Mouse (Mus musculus): ENCODE measurements around the gene Copg2. TPM values are rescaled to one million over a fixed set of nuclear protein-coding genes. Genes with fewer than 3 reads are reported as not detected.

Gene Copg2
- polyA plus RNA-seq, 1 experiment from 2014 or later, result 33.6 TPM

DNA sequence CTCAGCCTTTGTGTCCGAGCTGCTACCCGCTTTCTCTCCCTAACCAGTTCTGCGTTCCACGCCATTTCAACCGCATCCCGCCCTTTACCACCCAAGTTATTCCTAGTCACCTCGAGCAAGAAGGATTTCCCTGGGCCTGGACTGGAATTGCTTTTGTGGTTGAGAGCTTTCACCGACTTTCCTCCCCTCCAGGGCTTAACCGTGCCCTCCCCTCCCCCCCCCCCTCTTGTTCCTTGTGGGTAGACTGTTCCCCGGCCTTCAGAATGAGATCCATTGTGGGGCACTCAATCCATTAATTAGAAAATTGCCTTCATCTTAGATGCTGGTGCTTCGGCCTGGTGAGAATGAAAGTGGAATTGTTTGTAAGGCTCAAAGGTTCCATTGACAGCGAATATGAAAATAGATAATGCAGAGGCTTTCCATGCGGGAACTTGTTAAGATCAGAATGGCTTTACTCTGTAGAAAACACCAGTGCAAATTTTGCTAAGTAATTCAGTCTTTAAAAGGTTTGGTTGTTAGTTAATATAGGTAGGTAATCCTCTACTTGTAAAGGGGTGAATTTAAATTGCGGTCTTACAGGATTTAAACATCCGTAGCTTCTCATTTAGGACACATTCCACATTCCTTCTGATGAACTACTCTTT is 160.7 kb downstream of the Copg2 start:
- DNase-seq (ENCODE audit: low spot score), result peak; percentile 59
- H3K4me3 ChIP-seq (ENCODE audit: low read depth, low read length), result 0 out of 2 replicates have a peak overlapping the region, but pooled peaks have one; percentile 9

DNA sequence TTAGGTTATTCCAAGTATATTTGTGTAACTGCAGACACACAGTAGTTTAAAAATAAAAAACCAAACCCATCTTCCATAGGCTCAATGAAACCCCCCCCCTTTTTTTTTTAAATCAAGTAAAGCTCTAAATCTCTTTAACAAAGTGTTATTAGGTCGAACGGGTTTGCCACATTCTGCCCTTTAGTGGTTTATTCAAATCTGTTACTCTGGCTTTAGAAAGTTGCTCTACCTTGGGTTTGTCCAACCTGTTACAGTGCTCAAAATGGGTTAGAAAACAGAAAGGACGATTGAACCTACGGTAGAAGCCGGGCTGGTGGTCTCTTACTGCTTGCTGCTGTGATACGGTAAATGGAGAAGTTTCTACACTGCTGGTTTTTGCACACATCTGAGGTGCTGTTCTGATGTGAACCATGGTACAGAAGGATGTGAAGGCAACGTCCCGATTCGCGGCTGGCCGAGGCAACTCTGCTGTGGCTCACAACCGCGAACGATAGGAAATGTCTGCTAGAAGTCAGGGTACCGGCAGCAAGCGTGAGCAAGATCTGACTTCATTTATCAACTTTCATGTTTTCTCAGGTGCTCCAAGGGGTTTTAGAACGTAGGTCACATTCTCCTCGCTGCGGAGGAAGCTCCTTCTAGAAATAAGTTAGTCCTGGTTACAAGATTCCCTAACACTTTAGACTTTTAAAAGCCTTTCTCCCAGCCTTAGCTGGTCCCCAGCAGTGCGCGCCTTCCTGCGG is 161.4 kb downstream of the Copg2 start:
- Histone ChIP-seq H3K27me3 (ENCODE audit: control insufficient read depth, insufficient read depth, low read length) (no peaks in the 10 kb centered on the region), H3K4me1 (ENCODE audit: control insufficient read depth, insufficient read depth, low read length) (peaks cover 5% of the 10 kb centered on the region; the same call in 1 of the 2 replicates), H3K27ac (replicated peaks; ENCODE audit: low read depth, low read length) (peak overlapping the region; percentile 91), H3K4me3 (ENCODE audit: low read depth, low read length) (0 out of 2 replicates have a peak overlapping the region, but pooled peaks have one; percentile 9), H3K9ac (ENCODE audit: low read length) (peak overlapping the region; percentile 74), H3K36me3 (ENCODE audit: control insufficient read depth, insufficient read depth, low read length) (no peaks in the 10 kb centered on the region; the same call in 1 of the 2 replicates), H3K4me2 (ENCODE audit: low read depth, severe bottlenecking) (peak overlapping the region; percentile 44), H3K9me3 (ENCODE audit: control insufficient read depth, low read length) (peaks cover 26% of the 10 kb centered on the region)
- no peak for ATAC-seq (ENCODE audit: insufficient number of reproducible peaks, low FRiP score, low TSS enrichment, low read depth)
- 45% methylated on average over 22 of the region's 22 CpGs for whole genome bisulfite sequencing
- DNase-seq (ENCODE audit: low spot score), result no peak

More for the DNA sequence above, 160.7 kb downstream of the Copg2 start:
- Histone ChIP-seq H3K27ac (replicated peaks; ENCODE audit: low read depth, low read length) (peak overlapping the region; percentile 91), H3K4me1 (ENCODE audit: control insufficient read depth, insufficient read depth, low read length) (peaks cover 5% of the 10 kb centered on the region; the same call in 1 of the 2 replicates), H3K27me3 (ENCODE audit: control insufficient read depth, insufficient read depth, low read length) (no peaks in the 10 kb centered on the region), H3K9me3 (ENCODE audit: control insufficient read depth, low read length) (peaks cover 29% of the 10 kb centered on the region), H3K36me3 (ENCODE audit: control insufficient read depth, insufficient read depth, low read length) (no peaks in the 10 kb centered on the region; the same call in 1 of the 2 replicates), H3K4me2 (ENCODE audit: low read depth, severe bottlenecking) (peak overlapping the region; percentile 44), H3K9ac (ENCODE audit: low read length) (peak overlapping the region; percentile 74)
- no peak for ATAC-seq (ENCODE audit: insufficient number of reproducible peaks, low FRiP score, low TSS enrichment, low read depth)
- 53% methylated on average over 15 of the region's 15 CpGs for WGBS

DNA sequence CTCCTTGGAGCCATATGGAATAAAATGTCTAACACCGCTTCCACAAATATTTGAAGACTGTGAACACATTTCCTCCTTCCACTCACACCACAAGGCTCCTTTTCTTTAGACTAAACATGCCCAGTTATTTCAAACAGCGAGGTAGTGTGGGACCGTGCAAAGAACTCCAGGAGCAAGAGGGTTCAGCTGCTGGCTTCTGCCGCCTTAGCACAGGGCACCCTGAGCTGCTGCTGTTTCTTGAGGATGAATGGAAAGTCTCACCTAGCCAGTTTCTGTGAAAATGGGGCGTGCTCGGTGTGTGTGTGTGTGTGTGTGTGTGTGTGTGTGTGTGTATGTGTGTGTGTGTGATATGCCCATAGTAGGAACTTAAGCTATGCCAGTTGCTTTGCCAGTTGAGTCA is 162.1 kb downstream of the Copg2 start:
- Histone ChIP-seq H3K4me2 (ENCODE audit: low read depth, severe bottlenecking) (peak overlapping the region; percentile 44; the same call in 1 of the 2 replicates), H3K36me3 (ENCODE audit: control insufficient read depth, insufficient read depth, low read length) (no peaks in the 10 kb centered on the region), H3K4me1 (ENCODE audit: control insufficient read depth, insufficient read depth, low read length) (peaks cover 5% of the 10 kb centered on the region; the same call in 1 of the 2 replicates), H3K27me3 (ENCODE audit: control insufficient read depth, insufficient read depth, low read length) (no peaks in the 10 kb centered on the region), H3K4me3 (ENCODE audit: low read depth, low read length) (no peak overlapping the region), H3K9ac (ENCODE audit: low read length) (peak overlapping the region; percentile 5; the same call in 1 of the 2 replicates), H3K9me3 (ENCODE audit: control insufficient read depth, low read length) (peaks cover 22% of the 10 kb centered on the region), H3K27ac (replicated peaks; ENCODE audit: low read depth, low read length) (peak overlapping the region; percentile 91)
- WGBS, result 55% methylated on average over 6 of the region's 6 CpGs
- DNase-seq (ENCODE audit: low spot score) (no peak), ATAC-seq (ENCODE audit: insufficient number of reproducible peaks, low FRiP score, low TSS enrichment, low read depth) (no peak)

DNA sequence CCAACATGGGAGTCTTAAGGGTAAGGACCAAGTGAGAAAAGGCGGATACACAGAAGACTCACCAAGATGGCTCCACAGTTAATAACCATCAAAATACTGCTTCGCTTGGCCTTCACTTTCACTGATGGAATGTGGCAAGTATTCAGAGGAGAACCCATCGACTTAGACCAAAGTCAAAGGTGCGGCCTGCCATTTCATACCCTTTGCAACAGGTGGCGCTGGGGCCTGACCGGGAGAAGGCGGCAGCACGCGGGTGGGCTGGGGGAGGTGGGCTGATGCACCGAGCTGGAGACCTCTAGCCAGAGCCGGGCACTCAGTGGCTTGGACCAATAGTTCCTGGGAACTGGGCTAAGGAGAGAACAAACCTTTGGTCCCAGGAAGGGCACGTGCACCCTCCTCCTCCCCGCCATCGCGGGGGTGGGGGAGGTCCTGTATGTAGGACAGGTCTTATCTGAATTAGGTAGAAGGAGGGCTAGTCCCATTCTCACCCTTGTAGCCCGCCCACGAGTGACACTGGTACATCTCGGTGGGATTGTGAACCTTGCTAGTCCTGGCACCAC is 163.9 kb downstream of the Copg2 start:
- 51% methylated on average over 18 of the region's 18 CpGs for WGBS
- Histone ChIP-seq H3K4me2 (ENCODE audit: low read depth, severe bottlenecking) (no peak overlapping the region), H3K9ac (ENCODE audit: low read length) (peak overlapping the region; percentile 32; the same call in 1 of the 2 replicates), H3K27me3 (ENCODE audit: control insufficient read depth, insufficient read depth, low read length) (no peaks in the 10 kb centered on the region), H3K4me1 (ENCODE audit: control insufficient read depth, insufficient read depth, low read length) (peaks cover 5% of the 10 kb centered on the region; the same call in 1 of the 2 replicates), H3K36me3 (ENCODE audit: control insufficient read depth, insufficient read depth, low read length) (no peaks in the 10 kb centered on the region), H3K9me3 (ENCODE audit: control insufficient read depth, low read length) (peaks cover 10% of the 10 kb centered on the region; the same call in 1 of the 2 replicates), H3K4me3 (ENCODE audit: low read depth, low read length) (no peak overlapping the region), H3K27ac (replicated peaks; ENCODE audit: low read depth, low read length) (no peak overlapping the region)
- ATAC-seq (ENCODE audit: insufficient number of reproducible peaks, low FRiP score, low TSS enrichment, low read depth) (no peak), DNase-seq (ENCODE audit: low spot score) (no peak)

DNA sequence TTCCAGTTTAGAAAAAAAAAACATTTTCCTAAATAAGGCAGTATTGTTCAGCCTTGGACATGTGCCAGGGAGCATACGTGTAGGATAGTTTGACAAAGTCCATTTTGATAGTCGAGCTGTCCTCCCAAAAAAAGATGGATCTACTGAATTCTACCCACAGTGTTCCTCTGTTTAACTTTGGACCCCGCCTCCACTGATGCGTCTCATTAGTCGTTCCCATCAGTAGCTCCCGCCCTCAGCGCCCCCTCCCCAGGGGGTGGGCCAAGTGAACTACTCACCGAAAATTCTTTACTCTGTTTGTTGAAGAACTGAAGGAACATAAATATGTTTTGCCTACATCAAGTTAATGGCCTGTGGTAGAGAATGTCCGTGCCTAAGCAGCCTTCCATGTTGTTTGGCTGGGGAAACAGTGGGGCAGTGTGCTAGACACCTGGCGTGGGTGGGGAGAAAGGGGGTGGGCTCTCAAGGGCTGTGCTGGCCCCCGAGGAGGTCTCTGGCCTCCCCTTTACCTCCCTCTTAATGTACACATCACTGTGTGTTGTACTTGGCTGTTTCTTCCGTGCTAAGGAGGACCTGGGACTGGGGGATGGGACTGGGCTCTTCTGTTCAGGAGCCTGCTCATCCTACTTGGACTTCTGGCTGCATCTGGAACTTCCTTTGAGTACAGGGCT is 166.2 kb downstream of the Copg2 start:
- H3K27me3 ChIP-seq (ENCODE audit: control insufficient read depth, insufficient read depth, low read length), result no peaks in the 10 kb centered on the region
- no peaks in the 10 kb centered on the region for H3K36me3 ChIP-seq (ENCODE audit: control insufficient read depth, insufficient read depth, low read length)
- H3K4me2 ChIP-seq (ENCODE audit: low read depth, severe bottlenecking), result no peak overlapping the region
- DNase-seq (ENCODE audit: low spot score) (no peak), ATAC-seq (ENCODE audit: insufficient number of reproducible peaks, low FRiP score, low TSS enrichment, low read depth) (no peak; the same call in 1 of the 2 replicates)
- no peak overlapping the region for H3K4me3 ChIP-seq (ENCODE audit: low read depth, low read length)
- no peak overlapping the region for H3K27ac ChIP-seq (replicated peaks; ENCODE audit: low read depth, low read length)
- no peak overlapping the region for H3K9ac ChIP-seq (ENCODE audit: low read length)
- H3K9me3 ChIP-seq (ENCODE audit: control insufficient read depth, low read length), result no peaks in the 10 kb centered on the region
- WGBS, result 67% methylated on average over 12 of the region's 12 CpGs
- H3K4me1 ChIP-seq (ENCODE audit: control insufficient read depth, insufficient read depth, low read length), result peaks cover 5% of the 10 kb centered on the region; the same call in 1 of the 2 replicates

DNA sequence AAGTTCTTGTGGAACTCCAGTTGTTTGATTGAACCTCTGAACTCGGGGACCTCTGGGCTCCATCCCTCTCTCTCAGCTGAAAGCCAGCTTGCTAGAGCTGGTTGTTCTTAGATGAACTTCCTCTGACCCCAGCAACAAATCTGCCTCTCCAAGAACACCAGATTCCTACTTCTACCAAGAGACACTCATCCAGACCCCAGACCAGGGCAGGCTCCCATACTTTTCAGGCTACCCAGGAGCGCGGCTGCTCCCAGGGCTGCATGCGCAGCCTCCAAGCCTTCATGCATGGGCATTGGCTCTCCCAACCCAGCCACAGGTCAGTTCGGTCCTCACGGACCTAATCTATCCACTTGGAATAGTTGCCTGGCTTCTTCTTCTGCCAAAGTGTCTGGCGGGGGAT is 173.3 kb downstream of the Copg2 start, which contains the start of gene Mest:
Gene Mest, plus strand, starts transcription at position 217 of the 400 bp plus-strand sequence.
- no peaks in the 10 kb centered on the region for H3K36me3 ChIP-seq (ENCODE audit: control insufficient read depth, insufficient read depth, low read length)
- DNase-seq (ENCODE audit: low spot score) (no peak), ATAC-seq (ENCODE audit: insufficient number of reproducible peaks, low FRiP score, low TSS enrichment, low read depth) (no peak)
- H3K4me1 ChIP-seq (ENCODE audit: control insufficient read depth, insufficient read depth, low read length), result peaks cover 9% of the 10 kb centered on the region
- no peaks in the 10 kb centered on the region for H3K27me3 ChIP-seq (ENCODE audit: control insufficient read depth, insufficient read depth, low read length)
- no peak within 1 kb of the TSS for H3K9ac ChIP-seq (ENCODE audit: low read length)
- H3K27ac ChIP-seq (replicated peaks; ENCODE audit: low read depth, low read length), result 0 out of 2 replicates have a peak within 1 kb of the TSS, but pooled peaks have one; percentile 36
- WGBS, result 64% methylated on average over 7 of the region's 7 CpGs
- no peaks in the 10 kb centered on the region for H3K9me3 ChIP-seq (ENCODE audit: control insufficient read depth, low read length)
- no peak within 1 kb of the TSS for H3K4me3 ChIP-seq (ENCODE audit: low read depth, low read length)
- H3K4me2 ChIP-seq (ENCODE audit: low read depth, severe bottlenecking), result no peak within 1 kb of the TSS

DNA sequence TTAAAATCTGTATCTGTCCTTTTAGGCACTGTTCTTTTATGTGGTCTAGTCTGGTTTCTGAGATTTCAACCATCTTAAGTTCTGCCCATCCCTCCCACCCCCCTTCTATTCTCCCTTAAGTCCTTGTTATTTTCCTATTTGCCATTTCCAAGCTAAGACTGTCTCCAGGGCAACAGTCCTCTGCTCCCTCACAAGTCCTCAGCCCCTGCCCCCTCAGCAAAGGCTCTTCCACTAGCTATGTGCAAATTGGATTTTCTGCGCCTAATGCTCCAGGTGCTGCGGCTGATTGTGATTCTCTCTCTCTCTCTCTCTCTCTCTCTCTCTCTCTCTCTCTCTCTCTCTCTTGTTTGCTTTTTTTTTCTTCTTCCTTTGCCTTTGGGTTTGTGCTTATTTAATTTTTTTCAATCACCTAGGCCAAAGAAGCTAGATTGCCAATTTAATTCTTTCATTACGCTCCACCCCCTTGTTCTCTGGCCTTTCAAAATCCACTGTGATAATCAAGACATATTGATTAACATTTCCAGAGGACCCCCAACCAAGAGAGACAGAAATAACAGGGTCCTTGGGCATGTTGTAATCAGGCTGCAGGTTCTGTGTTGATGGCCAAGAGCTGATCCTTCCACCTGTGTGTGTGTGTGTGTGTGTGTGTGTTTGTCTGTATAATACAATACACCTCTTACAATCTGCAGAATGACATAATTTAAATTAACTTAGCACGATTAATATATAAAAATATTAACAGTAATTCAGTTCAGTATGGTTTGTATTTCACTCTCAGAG is 174.0 kb downstream of the Copg2 start:
- DNase-seq (ENCODE audit: low spot score) (no peak), ATAC-seq (ENCODE audit: insufficient number of reproducible peaks, low FRiP score, low TSS enrichment, low read depth) (no peak)
- no peak overlapping the region for H3K4me3 ChIP-seq (ENCODE audit: low read depth, low read length)
- H3K9ac ChIP-seq (ENCODE audit: low read length), result no peak overlapping the region
- no peaks in the 10 kb centered on the region for H3K36me3 ChIP-seq (ENCODE audit: control insufficient read depth, insufficient read depth, low read length)
- H3K4me2 ChIP-seq (ENCODE audit: low read depth, severe bottlenecking), result no peak overlapping the region
- H3K27me3 ChIP-seq (ENCODE audit: control insufficient read depth, insufficient read depth, low read length), result no peaks in the 10 kb centered on the region
- WGBS, result 62% methylated on average over 4 of the region's 4 CpGs
- H3K27ac ChIP-seq (replicated peaks; ENCODE audit: low read depth, low read length), result no peak overlapping the region
- peaks cover 9% of the 10 kb centered on the region for H3K4me1 ChIP-seq (ENCODE audit: control insufficient read depth, insufficient read depth, low read length)
- H3K9me3 ChIP-seq (ENCODE audit: control insufficient read depth, low read length), result no peaks in the 10 kb centered on the region
